Mouse (Mus musculus) heart, postnatal 25 days (tissue): ENCODE measurements around the gene Rab34. TPM values are rescaled to one million over a fixed set of nuclear protein-coding genes. Genes with fewer than 3 reads are reported as not detected.
"Not testable (repeated sequence)": the region's sequence is repeated elsewhere in the genome, so short reads cannot be mapped to it uniquely, and the experiment has no call there.

Source experiments
- DNase-seq: peaks from one replicate; pipeline ENCODE4 v3.0.0; 2022; ENCODE audit warnings: low spot score
- intact Hi-C: fragments of 180-260 bp; cut with DNase I; formaldehyde crosslinking; loops from one replicate; pipeline ENCODE4 v1.15.1; 2025
- total RNA-seq, 2 experiments: library from RNA; stranded (reverse); gene quantifications; 2 replicates each; pipeline ENCODE4 v1.2.3; 2021

Rab34 gene
- total RNA-seq, 2 experiments from 2014 or later = 11.2 to 12.2 TPM

- peak; percentile 94 for DNase-seq
- intact Hi-C loops = loop anchor here (1.0 to 2.0 kb wide), 3 partner anchors 19 to 159 kb away; no protein-coding TSS in a partner anchor
These were observed 10.0 kb upstream of the Rab34 start for GRCm38 (mm10) chr11:78177903-78178858.

- intact Hi-C loops = loop anchor here (1.0 to 2.0 kb wide), 2 partner anchors 20 to 160 kb away; no protein-coding TSS in a partner anchor
- DNase-seq = no peak
These were observed 9.3 kb upstream of the Rab34 start for GRCm38 (mm10) chr11:78178859-78179437.

GRCm38 (mm10) chr11:78179438-78179999, 8.7 kb upstream of the Rab34 start:
- intact Hi-C loops = loop anchor here (2.0 kb wide), 1 partner anchor 161 kb away; no protein-coding TSS in a partner anchor
- no peak for DNase-seq

DNA sequence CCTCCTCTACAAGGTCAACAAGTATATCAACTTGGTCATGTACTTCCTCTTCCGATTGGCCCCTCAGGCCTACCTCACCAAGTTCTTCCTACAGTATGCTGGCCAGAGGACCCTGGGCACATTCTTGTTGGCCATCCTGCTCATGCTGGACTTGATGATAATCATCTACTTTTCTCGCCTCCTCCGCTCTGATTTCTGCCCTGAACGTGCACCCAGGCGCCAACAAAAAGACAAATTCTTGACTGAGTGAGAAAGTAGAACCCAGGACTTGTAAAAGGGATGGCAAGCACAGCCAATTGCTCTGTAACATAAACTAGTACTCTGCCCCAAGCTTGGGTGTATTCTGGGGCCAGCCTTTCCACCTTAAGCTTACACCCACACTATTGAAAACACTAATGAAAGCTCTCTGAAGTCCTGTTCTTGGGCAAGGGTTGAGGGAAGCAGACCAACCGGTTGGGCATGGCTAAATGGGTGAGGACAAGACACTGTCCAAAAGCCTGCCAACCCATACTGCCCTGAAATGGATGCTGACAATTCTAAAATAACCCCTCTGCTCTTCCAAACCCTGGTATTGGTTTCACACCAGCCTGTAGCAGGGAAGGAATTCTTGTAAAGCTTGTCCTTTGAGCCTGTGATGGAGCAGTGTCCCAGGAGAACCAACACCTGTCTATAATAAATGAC, 8.0 kb upstream of the Rab34 start:
- DNase-seq = no peak
- intact Hi-C loops = loop anchor here (10.0 kb wide), 1 partner anchor 355 kb away; no protein-coding TSS in a partner anchor

- no peak for DNase-seq
- intact Hi-C loops = loop anchor here (10.0 kb wide), 1 partner anchor 357 kb away; no protein-coding TSS in a partner anchor
These were observed 6.3 kb upstream of the Rab34 start for GRCm38 (mm10) chr11:78181830-78182357.

GRCm38 (mm10) chr11:78182450-78182849, 5.8 kb upstream of the Rab34 start:
- DNase-seq = no peak
- intact Hi-C loops = loop anchor here (10.0 kb wide), 1 partner anchor 358 kb away; no protein-coding TSS in a partner anchor

GRCm38 (mm10) chr11:78182961-78183844, 5.0 kb upstream of the Rab34 start, which contains the start of gene Rpl23a:
TSS of gene Rpl23a (minus strand) at chr11:78183584.
- peak; percentile 70 for DNase-seq
- intact Hi-C loops = loop anchor here (10.0 kb wide), 1 partner anchor 358 kb away; no protein-coding TSS in a partner anchor

GRCm38 (mm10) chr11:78183884-78184514, 4.2 kb upstream of the Rab34 start:
- intact Hi-C loops = loop anchor here (10.0 kb wide), 1 partner anchor 359 kb away; no protein-coding TSS in a partner anchor
- DNase-seq = no peak

DNA sequence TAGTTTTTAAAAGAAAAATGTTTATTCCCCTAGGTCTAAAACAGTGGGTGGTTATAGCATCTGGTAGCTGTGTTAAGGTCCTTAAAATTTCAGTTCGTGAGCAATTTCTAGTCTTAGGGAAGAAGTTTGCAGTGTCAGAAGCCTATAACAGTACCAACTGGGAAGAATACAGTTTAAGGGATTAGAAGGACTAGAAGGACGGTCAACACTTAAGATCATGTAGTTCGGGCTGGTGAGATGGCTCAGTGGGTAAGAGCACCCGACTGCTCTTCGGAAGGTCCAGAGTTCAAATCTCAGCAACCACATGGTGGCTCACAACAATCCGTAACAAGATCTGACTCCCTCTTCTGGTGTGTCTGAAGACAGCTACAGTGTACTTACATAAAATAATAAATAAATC, 3.5 kb upstream of the Rab34 start:
- not testable (repeated sequence) for DNase-seq
- intact Hi-C loops = loop anchor here (10.0 kb wide), 1 partner anchor 360 kb away; no protein-coding TSS in a partner anchor

- intact Hi-C loops = loop anchor here (10.0 kb wide), 1 partner anchor 365 kb away; no protein-coding TSS in a partner anchor
These were observed 1.2 kb downstream of the Rab34 start for GRCm38 (mm10) chr11:78189234-78190040.

GRCm38 (mm10) chr11:78190041-78190440, 1.8 kb downstream of the Rab34 start:
- intact Hi-C loops = no loop called here
- no peak for DNase-seq

More at GRCm38 (mm10) chr11:78189234-78190040, 1.2 kb downstream of the Rab34 start:
- peak; percentile 43 for DNase-seq

GRCm38 (mm10) chr11:78193113-78193512, 4.9 kb downstream of the Rab34 start, which contains the start of gene Proca1:
TSS of gene Proca1 (plus strand) at chr11:78193392.
- intact Hi-C loops = no loop called here

DNA sequence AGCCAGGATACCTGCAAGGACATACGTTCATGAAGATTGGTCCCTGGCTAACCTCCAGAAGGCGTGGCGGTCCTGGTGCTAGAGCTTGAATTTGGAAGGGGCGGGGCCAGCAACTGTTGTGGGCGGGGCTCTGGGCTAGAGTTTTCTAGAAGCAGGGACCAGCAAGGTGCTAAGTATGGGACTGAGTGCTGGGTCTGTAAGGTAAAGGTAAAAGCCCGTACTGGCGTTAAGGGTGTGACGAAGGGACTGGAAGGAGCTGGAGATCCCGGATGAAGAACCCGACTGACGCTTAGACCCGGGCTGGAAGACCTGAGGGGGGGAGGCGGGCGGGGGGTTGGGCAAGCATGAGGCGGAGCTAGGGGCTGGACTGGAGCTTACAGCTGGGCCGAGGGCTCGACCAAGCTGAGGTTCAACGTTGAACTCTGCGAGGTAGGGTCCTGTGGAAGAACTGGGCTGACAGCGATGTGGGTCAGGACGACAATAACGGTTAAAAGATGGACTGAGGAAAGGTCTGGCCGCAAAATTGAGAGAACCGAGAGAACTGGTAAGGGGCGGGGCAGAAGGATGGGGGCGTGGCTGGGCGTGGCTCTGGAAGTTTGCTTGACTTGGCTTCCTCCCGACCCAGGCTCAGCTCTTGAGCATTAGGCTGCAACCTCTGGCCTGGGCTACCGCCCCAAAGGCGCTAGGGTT, 6.3 kb downstream of the Rab34 start:
- intact Hi-C loops = no loop called here
- peak; percentile 56 for DNase-seq

More at GRCm38 (mm10) chr11:78193113-78193512, 4.9 kb downstream of the Rab34 start, which contains the start of gene Proca1:
- DNase-seq = no peak

DNA sequence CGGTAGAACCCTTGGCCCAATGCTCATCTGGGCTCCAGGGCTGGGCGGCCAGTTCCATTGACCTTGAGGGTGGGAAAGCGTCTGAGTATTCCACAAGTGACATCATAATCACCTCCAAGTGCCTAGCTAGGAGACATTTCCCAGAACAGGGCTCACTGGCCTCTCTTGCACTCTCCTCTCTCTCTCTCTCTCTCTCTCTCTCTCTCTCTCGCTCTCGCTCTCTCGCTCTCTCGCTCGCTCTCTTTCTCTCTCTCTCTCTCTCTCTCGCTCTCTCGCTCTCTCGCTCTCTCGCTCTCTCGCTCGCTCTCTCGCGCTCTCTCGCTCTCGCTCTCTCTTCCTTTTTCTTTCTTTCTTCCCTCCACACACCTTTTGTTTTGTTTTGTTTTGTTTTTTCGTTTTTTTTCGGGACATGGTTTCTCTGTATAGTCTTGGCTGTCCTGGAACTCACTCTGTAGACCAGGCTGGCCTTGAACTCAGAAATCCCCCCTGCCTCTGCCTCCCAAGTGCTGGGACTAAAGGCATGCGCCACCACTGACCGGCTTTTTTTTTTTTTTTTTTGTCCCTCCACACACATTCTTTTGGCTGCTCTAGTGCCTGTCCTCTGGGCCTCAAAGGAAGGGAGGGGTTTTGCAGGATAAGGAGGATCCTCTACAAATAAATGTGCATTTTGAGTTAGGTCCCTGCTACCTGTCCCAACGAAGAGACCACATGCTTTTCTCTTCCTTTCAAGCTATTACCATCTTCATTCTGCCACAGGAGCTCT, 7.1 kb downstream of the Rab34 start:
- DNase-seq = no peak
- intact Hi-C loops = no loop called here

- no peak for DNase-seq
- intact Hi-C loops = no loop called here
These were observed 14.1 kb downstream of the Rab34 start for GRCm38 (mm10) chr11:78202372-78202771.
